Mouse (Mus musculus) heart, embryonic 11.5 days (tissue): ENCODE measurements around the gene Heatr5a. TPM values are rescaled to one million over a fixed set of nuclear protein-coding genes. Genes with fewer than 3 reads are reported as not detected.

Experiments used
- ATAC-seq: fragments of 200-750 bp; cut with Nextera tagmentation; replicated peaks from 2 replicates; pipeline ENCODE4 v1.8.0; 2017; ENCODE audit warnings: moderate library complexity; ENCODE audit not compliant: insufficient number of reproducible peaks, low FRiP score, low TSS enrichment
- H3K27ac ChIP-seq: fragments of 300-500 bp; sonication (generic); 2 replicates; pipeline ENCODE4 v1.5.1; 2014; ENCODE audit warnings: mild to moderate bottlenecking, low read depth, low read length
- H3K27me3 ChIP-seq: fragments of 300-500 bp; sonication (generic); 2 replicates; pipeline ENCODE4 v1.6.1; 2014; ENCODE audit warnings: mild to moderate bottlenecking, low read length, mixed read lengths; ENCODE audit not compliant: control insufficient read depth, insufficient read depth
- H3K36me3 ChIP-seq: fragments of 300-500 bp; sonication (generic); 2 replicates; pipeline ENCODE4 v1.6.1; 2014; ENCODE audit warnings: mild to moderate bottlenecking, low read length, moderate library complexity, mixed read lengths; ENCODE audit not compliant: control insufficient read depth, insufficient read depth
- H3K4me1 ChIP-seq: fragments of 300-500 bp; sonication (generic); 2 replicates; pipeline ENCODE4 v1.6.1; 2014; ENCODE audit warnings: low read length; ENCODE audit not compliant: control insufficient read depth, insufficient read depth
- H3K4me2 ChIP-seq: fragments of 300-500 bp; sonication (generic); 2 replicates; pipeline ENCODE4 v1.6.1; 2014; ENCODE audit warnings: mild to moderate bottlenecking, moderate library complexity
- H3K4me3 ChIP-seq: fragments of 300-500 bp; sonication (generic); 2 replicates; pipeline ENCODE4 v1.5.1; 2014; ENCODE audit warnings: low read depth, low read length
- H3K9ac ChIP-seq: fragments of 300-500 bp; sonication (generic); 2 replicates; pipeline ENCODE4 v1.6.1; 2014; ENCODE audit warnings: mild to moderate bottlenecking, low read depth, low read length, moderate library complexity
- H3K9me3 ChIP-seq: fragments of 300-500 bp; sonication (generic); replicated peaks from 2 replicates; pipeline ENCODE4 v1.6.1; 2016; ENCODE audit warnings: low read length; ENCODE audit not compliant: control insufficient read depth
- WGBS: fragments of 180-500 bp; shearing (Covaris S2); extraction: QIAGEN DNeasy Blood & Tissue Kit; methylation state at CpG from one replicate; pipeline ENCODE4 v1.1.7; 2014; ENCODE audit not compliant: insufficient replicate concordance; 5-methylcytosine and 5-hydroxymethylcytosine counted together
- polyA plus RNA-seq: library from polyadenylated mRNA; unstranded; fragments of >200 nt; fragmentation: Nextera tagmentation; extraction: Ambion mirVana; gene quantifications from 2 replicates; pipeline ENCODE4 v1.2.1, GENCODE M21; 2014

Heatr5a gene
- polyA plus RNA-seq, 1 experiment from 2014 or later: 10.2 TPM

- no peak for ATAC-seq
- WGBS: 81% methylated on average over 2 of the region's 2 CpGs
- H3K9me3 ChIP-seq: no peaks in the 10 kb centered on the region
- no peak overlapping the region for H3K9ac ChIP-seq
- H3K27ac ChIP-seq: no peak overlapping the region
- H3K4me2 ChIP-seq: no peak overlapping the region
- no peaks in the 10 kb centered on the region for H3K27me3 ChIP-seq
- H3K4me1 ChIP-seq: no peaks in the 10 kb centered on the region
- peaks cover 19% of the 10 kb centered on the region for H3K36me3 ChIP-seq
- H3K4me3 ChIP-seq: no peak overlapping the region
These were observed 86.3 kb downstream of the Heatr5a start for GRCm38 (mm10) chr12:51884801-51885200.

GRCm38 (mm10) chr12:51883297-51883805 lies 87.8 kb downstream of the Heatr5a start:
- Histone ChIP-seq H3K9ac (no peak overlapping the region), H3K36me3 (peaks cover 15% of the 10 kb centered on the region), H3K4me3 (no peak overlapping the region), H3K4me2 (no peak overlapping the region), H3K4me1 (no peaks in the 10 kb centered on the region), H3K27me3 (no peaks in the 10 kb centered on the region), H3K27ac (no peak overlapping the region), H3K9me3 (no peaks in the 10 kb centered on the region)
- WGBS: 87% methylated on average over 9 of the region's 9 CpGs
- ATAC-seq: no peak

- Histone ChIP-seq H3K9ac (no peak overlapping the region), H3K4me3 (no peak overlapping the region), H3K36me3 (peaks cover 12% of the 10 kb centered on the region), H3K4me1 (no peaks in the 10 kb centered on the region), H3K27ac (no peak overlapping the region), H3K4me2 (no peak overlapping the region), H3K27me3 (no peaks in the 10 kb centered on the region), H3K9me3 (no peaks in the 10 kb centered on the region)
- WGBS: 82% methylated on average over 6 of the region's 6 CpGs
- ATAC-seq: no peak
These were observed 88.4 kb downstream of the Heatr5a start for GRCm38 (mm10) chr12:51882606-51883296.

GRCm38 (mm10) chr12:51881775-51882174 lies 89.3 kb downstream of the Heatr5a start:
- Histone ChIP-seq H3K4me2 (no peak overlapping the region), H3K36me3 (peaks cover 13% of the 10 kb centered on the region), H3K27ac (no peak overlapping the region), H3K9ac (no peak overlapping the region), H3K9me3 (no peaks in the 10 kb centered on the region), H3K27me3 (no peaks in the 10 kb centered on the region), H3K4me3 (no peak overlapping the region), H3K4me1 (no peaks in the 10 kb centered on the region)
- WGBS: 90% methylated on average over 2 of the region's 2 CpGs
- ATAC-seq: no peak

- H3K4me2 ChIP-seq: no peak overlapping the region
- no peak overlapping the region for H3K4me3 ChIP-seq
- ATAC-seq: no peak
- no peak overlapping the region for H3K9ac ChIP-seq
- no peaks in the 10 kb centered on the region for H3K9me3 ChIP-seq
- H3K4me1 ChIP-seq: no peaks in the 10 kb centered on the region
- H3K36me3 ChIP-seq: no peaks in the 10 kb centered on the region
- H3K27ac ChIP-seq: no peak overlapping the region
- WGBS: 53% methylated on average over 11 of the region's 11 CpGs
- no peaks in the 10 kb centered on the region for H3K27me3 ChIP-seq
These were observed 99.5 kb downstream of the Heatr5a start for GRCm38 (mm10) chr12:51871446-51872144.

GRCm38 (mm10) chr12:51869511-51869910 lies 101.6 kb downstream of the Heatr5a start:
- Histone ChIP-seq H3K27me3 (no peaks in the 10 kb centered on the region), H3K4me2 (no peak overlapping the region), H3K9me3 (no peaks in the 10 kb centered on the region), H3K27ac (no peak overlapping the region), H3K9ac (no peak overlapping the region), H3K36me3 (no peaks in the 10 kb centered on the region), H3K4me3 (no peak overlapping the region), H3K4me1 (peaks cover 3% of the 10 kb centered on the region; the same call in 1 of the 2 replicates)
- ATAC-seq: no peak
- WGBS: 76% methylated on average over 3 of the region's 3 CpGs

- H3K4me3 ChIP-seq: no peak overlapping the region
- no peak overlapping the region for H3K4me2 ChIP-seq
- no peak overlapping the region for H3K9ac ChIP-seq
- H3K27ac ChIP-seq: no peak overlapping the region
- WGBS: 81% methylated on average over 8 of the region's 8 CpGs
- no peaks in the 10 kb centered on the region for H3K9me3 ChIP-seq
- no peaks in the 10 kb centered on the region for H3K27me3 ChIP-seq
- H3K4me1 ChIP-seq: peaks cover 3% of the 10 kb centered on the region; the same call in 1 of the 2 replicates
- H3K36me3 ChIP-seq: no peaks in the 10 kb centered on the region
- no peak for ATAC-seq
These were observed 104.0 kb downstream of the Heatr5a start for GRCm38 (mm10) chr12:51867076-51867475.

GRCm38 (mm10) chr12:51866226-51866910 lies 104.8 kb downstream of the Heatr5a start:
- Histone ChIP-seq H3K36me3 (no peaks in the 10 kb centered on the region), H3K4me1 (peaks cover 3% of the 10 kb centered on the region; the same call in 1 of the 2 replicates), H3K4me3 (no peak overlapping the region), H3K27me3 (no peaks in the 10 kb centered on the region), H3K4me2 (no peak overlapping the region), H3K9ac (no peak overlapping the region), H3K27ac (no peak overlapping the region), H3K9me3 (no peaks in the 10 kb centered on the region)
- 73% methylated on average over 13 of the region's 13 CpGs for WGBS
- ATAC-seq: no peak
